Mouse (Mus musculus) urinary bladder, postnatal 4 days (tissue): ENCODE measurements at regions not wholly inside any gene's neighbourhood (a gene's known extent, or its start where the extent isn't known, plus 50 kb on each side); places are given as distances from the start of the nearest gene placed in this dataset.
"Not testable (repeated sequence)": the region's sequence is repeated elsewhere in the genome, so short reads cannot be mapped to it uniquely, and the experiment has no call there.

ENCODE experiments used
- DNase-seq, 2 experiments: peaks; one replicate each; pipeline ENCODE4 v3.0.0; 2021 to 2022; ENCODE audit warnings: low spot score in 2 of 2

DNA sequence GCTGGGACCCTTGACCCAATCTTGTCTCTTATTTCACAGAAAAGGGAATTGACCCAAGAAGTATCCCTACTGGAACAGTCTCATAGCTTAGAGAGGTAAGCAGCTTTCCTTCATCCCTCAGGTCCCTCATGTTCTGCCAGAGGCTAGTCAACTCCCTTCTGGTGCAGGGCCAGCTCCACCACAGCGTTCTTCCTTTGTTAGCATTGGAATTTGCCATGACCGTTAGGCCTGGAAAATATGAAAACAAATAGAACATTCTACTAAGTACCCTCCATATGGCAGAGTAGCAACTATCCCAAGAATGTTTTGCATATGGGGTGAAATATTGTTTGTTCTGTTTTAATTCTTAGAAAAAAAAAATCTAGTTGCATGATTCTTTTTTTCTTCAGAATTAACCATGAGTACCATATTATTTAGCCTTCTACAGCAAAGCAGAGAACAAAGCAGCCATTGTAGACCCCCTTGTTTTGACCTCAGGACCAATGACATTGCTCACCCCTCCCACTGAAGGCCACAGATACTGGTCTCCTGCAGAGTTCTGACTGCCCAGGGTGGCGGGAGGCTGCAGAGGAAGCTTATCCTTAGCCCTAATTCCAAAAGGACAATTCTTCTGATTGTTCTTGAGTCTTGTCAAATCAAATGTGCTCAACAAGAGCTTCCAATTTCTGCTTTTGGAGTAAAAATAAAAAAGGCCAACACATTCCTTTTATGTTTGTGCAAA, 78.1 kb upstream of the Ehbp1 start:
- no peak for DNase-seq

GRCm38 (mm10) chr11:22421762-22422161, 79.7 kb upstream of the Ehbp1 start:
- no peak for DNase-seq

DNA sequence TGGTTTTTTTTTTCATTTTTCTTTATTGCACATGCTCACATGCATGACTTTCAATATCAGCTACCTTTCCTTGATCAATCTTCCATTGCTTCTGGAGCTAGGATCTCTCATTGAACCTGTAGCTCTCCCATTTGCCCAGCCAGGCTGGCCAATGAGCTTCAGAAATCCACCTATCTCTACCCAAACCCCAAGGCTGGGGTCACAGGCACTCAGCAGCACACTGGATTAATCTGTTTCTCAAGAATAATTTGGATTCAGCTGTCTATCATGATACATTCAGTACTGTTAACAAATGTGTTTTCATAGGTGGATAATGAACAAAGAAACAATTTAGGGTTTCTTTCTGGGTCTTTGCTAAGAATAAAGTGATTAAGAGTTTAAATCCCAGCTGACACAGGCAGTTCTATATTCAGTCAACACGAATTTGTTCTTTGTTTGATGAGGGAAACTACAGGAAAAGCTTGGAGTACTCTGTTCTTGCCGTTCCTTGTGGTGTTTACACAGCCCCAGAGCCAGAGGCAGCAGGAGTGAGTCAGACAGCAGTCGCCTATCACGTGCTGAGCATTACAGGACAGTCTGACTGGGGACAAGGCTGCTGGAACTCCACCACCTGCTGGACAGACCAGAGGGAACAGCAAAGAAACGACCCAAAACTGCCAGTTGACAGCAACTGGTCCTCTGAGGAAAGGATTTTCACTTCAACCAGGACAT, 74.6 kb upstream of the Tmem17 start:
- DNase-seq, result peak; percentile 63 to 64

DNA sequence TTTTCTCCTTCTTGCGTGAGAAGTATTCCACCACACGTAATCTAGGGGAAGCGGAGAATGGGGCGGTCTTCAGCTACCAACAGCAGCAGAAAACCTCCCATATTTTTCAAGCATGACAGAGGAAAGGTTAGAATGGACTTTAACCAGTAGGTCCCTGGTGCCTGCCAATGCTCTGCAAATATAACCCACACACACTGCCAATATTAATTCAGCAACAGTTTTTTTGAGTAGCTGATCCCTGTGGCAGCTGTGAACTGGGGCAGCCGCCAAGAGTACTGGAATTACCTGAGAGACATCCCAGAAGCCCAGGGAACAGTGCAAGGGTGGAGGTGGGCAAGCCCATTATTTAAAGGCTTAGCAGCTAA, 74.1 kb upstream of the Tmem17 start:
- no peak for DNase-seq

DNA sequence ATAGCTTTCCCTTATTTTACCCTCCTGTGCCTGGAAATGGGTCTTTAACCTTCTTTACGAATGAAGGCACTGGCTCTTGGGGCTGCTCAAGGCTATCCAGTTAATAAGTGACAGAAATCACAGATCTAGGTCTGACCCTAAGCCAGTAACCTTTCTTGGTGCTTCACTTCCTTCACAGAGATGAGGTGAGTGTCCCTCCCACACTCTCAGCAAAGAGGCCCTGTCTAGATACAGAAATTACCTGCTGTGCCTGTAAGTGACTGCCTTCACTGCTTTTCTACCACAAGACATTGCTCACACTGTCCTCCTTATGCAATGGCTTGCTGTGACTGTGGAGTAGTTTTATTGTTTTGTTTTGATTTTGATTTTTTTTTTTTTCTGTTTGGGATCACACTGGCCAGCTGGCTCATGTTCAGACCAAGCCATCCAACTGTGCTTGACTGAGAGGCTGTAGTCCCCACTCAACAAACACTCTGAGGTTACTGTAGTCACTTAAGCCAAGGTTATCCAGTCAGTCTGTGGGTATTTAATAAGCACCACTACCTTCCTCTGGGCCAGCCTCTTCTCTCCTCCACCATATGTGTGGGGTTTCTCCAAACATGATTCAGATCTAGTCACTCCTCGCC, 73.3 kb upstream of the Tmem17 start:
- DNase-seq, result no peak

DNA sequence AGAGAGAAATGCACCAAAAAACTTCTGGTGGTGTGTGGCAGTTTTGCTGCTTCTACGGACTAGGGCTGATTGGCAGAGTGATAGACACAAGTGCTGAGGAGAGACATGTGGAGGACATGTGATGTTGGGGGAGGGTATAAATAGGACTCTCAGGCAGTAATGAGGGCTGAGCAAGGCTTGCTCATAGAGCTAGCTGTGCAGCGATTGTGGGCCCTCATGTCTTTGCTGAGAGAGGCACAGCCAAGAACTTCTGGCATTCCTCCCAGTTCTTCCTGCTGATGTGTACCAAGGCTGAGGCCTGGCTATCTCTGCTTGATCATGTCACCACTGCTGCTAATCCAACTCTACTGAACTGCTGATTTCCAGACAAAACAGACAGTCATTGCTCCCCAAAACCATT, 71.4 kb upstream of the Tmem17 start:
- no peak for DNase-seq

GRCm38 (mm10) chr11:22453161-22453560, 58.7 kb upstream of the Tmem17 start:
- no peak for DNase-seq

GRCm38 (mm10) chr11:22456286-22456685, 55.6 kb upstream of the Tmem17 start:
- no peak for DNase-seq

DNA sequence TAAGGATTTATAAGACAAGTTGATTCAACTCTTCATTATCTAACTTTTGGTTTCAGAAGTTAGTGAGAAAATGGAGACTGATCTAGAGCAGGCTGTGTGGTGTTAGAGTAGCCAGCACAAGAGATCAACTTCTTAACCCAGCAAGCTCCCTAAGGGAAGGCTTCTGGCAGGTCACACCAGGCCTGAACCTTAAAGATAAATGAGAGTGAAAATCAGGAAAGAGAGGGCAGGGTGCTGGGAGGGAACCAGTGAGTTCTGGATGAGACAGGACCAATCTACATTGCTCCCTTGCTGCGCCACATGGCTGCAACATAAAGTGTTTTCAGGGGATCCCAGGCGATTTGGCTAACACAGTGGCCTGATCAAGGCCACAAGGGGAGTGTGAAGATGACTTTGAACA, 54.7 kb upstream of the Tmem17 start:
- DNase-seq, result no peak

DNA sequence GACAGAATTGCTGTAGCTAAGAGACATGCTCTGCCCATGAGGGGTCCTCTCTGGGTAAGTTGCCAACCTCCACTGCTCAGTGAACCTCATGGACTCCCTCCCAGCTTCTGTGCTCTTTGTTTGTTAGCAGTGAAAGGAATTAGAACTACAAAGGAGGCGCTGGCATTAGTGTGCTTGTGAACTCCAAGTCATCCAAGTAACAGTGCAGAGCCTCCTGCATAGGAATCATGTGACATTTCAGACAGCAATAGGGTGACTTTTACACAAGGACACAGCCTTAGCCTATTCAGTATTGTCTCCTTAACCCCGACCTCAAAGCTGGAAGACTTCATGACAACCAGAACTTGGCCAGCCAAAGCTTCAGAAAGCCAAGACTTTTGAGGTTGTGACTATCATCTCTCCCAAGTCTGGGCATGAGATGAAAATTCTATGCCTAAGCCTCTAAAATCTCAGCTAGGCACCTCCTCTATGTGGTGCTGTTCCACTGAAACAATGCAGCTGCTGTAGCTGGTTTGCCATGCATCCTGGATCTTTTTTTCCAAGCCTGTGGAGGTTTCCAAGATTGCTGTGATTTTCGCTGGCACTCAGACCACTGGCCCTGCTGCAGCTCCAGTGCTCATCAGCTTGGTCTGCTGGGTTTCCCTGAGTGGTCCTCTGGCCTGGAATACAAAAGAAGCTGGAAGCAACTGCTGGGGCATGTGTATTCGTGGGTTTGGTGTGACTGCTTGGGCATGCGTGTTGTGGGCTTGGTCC, 52.8 kb upstream of the Tmem17 start:
- DNase-seq, result no peak

- not testable (repeated sequence) for DNase-seq
These were observed 50.7 kb upstream of the Tmem17 start for GRCm38 (mm10) chr11:22461019-22461735.
